Mouse (Mus musculus): Measurements from ENCODE around the gene Mettl7a3.

- TF ChIP-seq POLR2A (IDR thresholded peaks at IDR 0.05; ENCODE audit: control insufficient read depth, low read depth, low read length) (no peak), CTCF (IDR thresholded peaks at IDR 0.05; ENCODE audit: control insufficient read depth, insufficient read depth, insufficient replicate concordance, low read depth, low read length) (no peak)
Measured at GRCm38 (mm10) chr15:100300499-100300898, 34.2 kb upstream of the Mettl7a3 start.
